Mouse (Mus musculus) hindbrain, embryonic 15.5 days (tissue): ENCODE results near the gene Hvcn1. TPM values are rescaled to one million over a fixed set of nuclear protein-coding genes. Genes with fewer than 3 reads are reported as not detected.
A peak's percentile ranks its signal among the peaks of the same experiment; 100 is the strongest.

Source experiments
- ATAC-seq: fragments of 200-750 bp; cut with Nextera tagmentation; 2 replicates; pipeline ENCODE4 v1.8.0; 2017; ENCODE audit warnings: low read depth, moderate number of reproducible peaks, moderate TSS enrichment; ENCODE audit not compliant: low FRiP score
- H3K27ac ChIP-seq: fragments of 300-500 bp; sonication (generic); replicated peaks from 2 replicates; pipeline ENCODE4 v1.5.1; 2015; ENCODE audit warnings: mild to moderate bottlenecking, inconsistent platforms
- H3K27me3 ChIP-seq: fragments of 300-500 bp; sonication (generic); 2 replicates; pipeline ENCODE4 v1.6.1; 2015; ENCODE audit warnings: control low read depth, inconsistent platforms
- H3K36me3 ChIP-seq: fragments of 300-500 bp; sonication (generic); 2 replicates; pipeline ENCODE4 v1.6.1; 2015; ENCODE audit warnings: control low read depth, inconsistent platforms
- H3K4me1 ChIP-seq: fragments of 300-500 bp; sonication (generic); replicated peaks from 2 replicates; pipeline ENCODE4 v1.6.1; 2015; ENCODE audit warnings: control low read depth, inconsistent platforms
- H3K4me2 ChIP-seq: fragments of 300-500 bp; sonication (generic); 2 replicates; pipeline ENCODE4 v1.6.1; 2015; ENCODE audit warnings: moderate library complexity, mild to moderate bottlenecking, inconsistent platforms
- H3K4me3 ChIP-seq: fragments of 300-500 bp; sonication (generic); 2 replicates; pipeline ENCODE4 v1.5.1; 2015; ENCODE audit warnings: mild to moderate bottlenecking, inconsistent platforms
- H3K9ac ChIP-seq: fragments of 300-500 bp; sonication (generic); 2 replicates; pipeline ENCODE4 v1.6.1; 2015; ENCODE audit warnings: inconsistent platforms
- H3K9me3 ChIP-seq: fragments of 300-500 bp; sonication (generic); 2 replicates; pipeline ENCODE4 v1.6.1; 2016; ENCODE audit warnings: control low read depth, inconsistent platforms
- WGBS: fragments of 180-500 bp; shearing (Covaris S2); methylation state at CpG from one replicate; pipeline ENCODE4 v1.1.7; 2015; 5-methylcytosine and 5-hydroxymethylcytosine counted together
- polyA plus RNA-seq: library from polyadenylated mRNA; unstranded; fragments of >200 nt; fragmentation: Nextera tagmentation; extraction: Ambion mirVana; gene quantifications from 2 replicates; pipeline ENCODE4 v1.2.1, GENCODE M21; 2015

The Hvcn1 gene
- 1.4 and 1.6 TPM in 2 replicates for polyA plus RNA-seq

- Histone ChIP-seq H3K27ac (no peak within 1 kb of the TSS), H3K4me1 (peaks cover 9% of the 10 kb centered on the region; the same call in 1 of the 2 replicates), H3K27me3 (no peaks in the 10 kb centered on the region), H3K4me2 (no peak within 1 kb of the TSS), H3K4me3 (no peak within 1 kb of the TSS), H3K36me3 (no peaks in the 10 kb centered on the region), H3K9ac (no peak within 1 kb of the TSS), H3K9me3 (no peaks in the 10 kb centered on the region)
- 83% methylated on average over 4 of the region's 4 CpGs for WGBS
- ATAC-seq, result no peak
Measured at GRCm38 (mm10) chr5:122206475-122206874, at the start of gene Hvcn1. Gene Hvcn1, plus strand, starts transcription at chr5:122206804.

- ATAC-seq, result peak; percentile 94
- Histone ChIP-seq H3K27ac (peak within 1 kb of the TSS; percentile 83), H3K9ac (peak within 1 kb of the TSS; percentile 75), H3K9me3 (no peaks in the 10 kb centered on the region), H3K4me1 (peaks cover 48% of the 10 kb centered on the region), H3K36me3 (no peaks in the 10 kb centered on the region), H3K27me3 (no peaks in the 10 kb centered on the region), H3K4me2 (peak within 1 kb of the TSS; percentile 71), H3K4me3 (peak within 1 kb of the TSS; percentile 77)
- WGBS, result 1% methylated on average over 52 of the region's 54 CpGs
Measured at GRCm38 (mm10) chr5:122157827-122158381, 48.7 kb upstream of the Hvcn1 start, which contains the start of gene Ppp1cc. Gene Ppp1cc, plus strand, starts transcription at chr5:122158278.

GRCm38 (mm10) chr5:122158557-122159515 is 47.8 kb upstream of the Hvcn1 start:
- peaks cover 57% of the 10 kb centered on the region for H3K4me1 ChIP-seq

GRCm38 (mm10) chr5:122163194-122163593 is 43.4 kb upstream of the Hvcn1 start:
- Histone ChIP-seq H3K4me1 (peaks cover 82% of the 10 kb centered on the region), H3K36me3 (peaks cover under 1% of the 10 kb centered on the region; the same call in 1 of the 2 replicates), H3K4me2 (peak overlapping the region; percentile 8; the same call in 1 of the 2 replicates), H3K9me3 (no peaks in the 10 kb centered on the region), H3K27ac (no peak overlapping the region), H3K27me3 (no peaks in the 10 kb centered on the region), H3K4me3 (no peak overlapping the region), H3K9ac (no peak overlapping the region)
- 52% methylated on average over 6 of the region's 6 CpGs for WGBS
- no peak for ATAC-seq

More at GRCm38 (mm10) chr5:122158557-122159515, 47.8 kb upstream of the Hvcn1 start:
- peak overlapping the region; percentile 77 for H3K4me3 ChIP-seq
- H3K27ac ChIP-seq, result peak overlapping the region; percentile 83
- H3K4me2 ChIP-seq, result peak overlapping the region; percentile 70
- peak; percentile 49 for ATAC-seq
- peak overlapping the region; percentile 75 for H3K9ac ChIP-seq
- no peaks in the 10 kb centered on the region for H3K27me3 ChIP-seq
- WGBS, result 2% methylated on average over 39 of the region's 42 CpGs
- H3K36me3 ChIP-seq, result no peaks in the 10 kb centered on the region
- H3K9me3 ChIP-seq, result no peaks in the 10 kb centered on the region

GRCm38 (mm10) chr5:122164011-122164410 is 42.6 kb upstream of the Hvcn1 start:
- no peak overlapping the region for H3K9ac ChIP-seq
- H3K27ac ChIP-seq, result no peak overlapping the region
- H3K9me3 ChIP-seq, result no peaks in the 10 kb centered on the region
- H3K4me2 ChIP-seq, result no peak overlapping the region
- 68% methylated on average over 3 of the region's 3 CpGs for WGBS
- peaks cover 82% of the 10 kb centered on the region for H3K4me1 ChIP-seq
- H3K36me3 ChIP-seq, result peaks cover 7% of the 10 kb centered on the region
- no peak for ATAC-seq
- no peaks in the 10 kb centered on the region for H3K27me3 ChIP-seq
- H3K4me3 ChIP-seq, result no peak overlapping the region

GRCm38 (mm10) chr5:122165233-122165915 is 41.2 kb upstream of the Hvcn1 start:
- Histone ChIP-seq H3K4me1 (peaks cover 69% of the 10 kb centered on the region), H3K4me2 (no peak overlapping the region), H3K27me3 (no peaks in the 10 kb centered on the region), H3K27ac (0 out of 2 replicates have a peak overlapping the region, but pooled peaks have one; percentile 1), H3K9me3 (no peaks in the 10 kb centered on the region), H3K36me3 (peaks cover 20% of the 10 kb centered on the region), H3K4me3 (no peak overlapping the region), H3K9ac (no peak overlapping the region)
- ATAC-seq, result no peak
- 51% methylated on average over 6 of the region's 6 CpGs for WGBS

GRCm38 (mm10) chr5:122166636-122167161 is 39.9 kb upstream of the Hvcn1 start:
- no peak overlapping the region; the same call in 1 of the 2 replicates for H3K9ac ChIP-seq
- no peaks in the 10 kb centered on the region for H3K27me3 ChIP-seq
- ATAC-seq, result 0 out of 2 replicates have a peak, but pooled peaks have one; percentile 11
- H3K4me2 ChIP-seq, result peak overlapping the region; percentile 18; the same call in 1 of the 2 replicates
- 32% methylated on average over 8 of the region's 8 CpGs for WGBS
- H3K36me3 ChIP-seq, result peaks cover 34% of the 10 kb centered on the region
- H3K9me3 ChIP-seq, result no peaks in the 10 kb centered on the region
- H3K27ac ChIP-seq, result peak overlapping the region; percentile 56
- no peak overlapping the region for H3K4me3 ChIP-seq
- peaks cover 56% of the 10 kb centered on the region for H3K4me1 ChIP-seq

GRCm38 (mm10) chr5:122168344-122169069 is 38.1 kb upstream of the Hvcn1 start:
- 88% methylated on average over 14 of the region's 14 CpGs for WGBS
- Histone ChIP-seq H3K4me3 (no peak overlapping the region), H3K27me3 (no peaks in the 10 kb centered on the region), H3K9ac (no peak overlapping the region), H3K9me3 (no peaks in the 10 kb centered on the region), H3K4me1 (peaks cover 37% of the 10 kb centered on the region), H3K27ac (no peak overlapping the region), H3K4me2 (no peak overlapping the region), H3K36me3 (peaks cover 48% of the 10 kb centered on the region)
- no peak for ATAC-seq

GRCm38 (mm10) chr5:122171058-122171457 is 35.5 kb upstream of the Hvcn1 start:
- Histone ChIP-seq H3K36me3 (peaks cover 60% of the 10 kb centered on the region), H3K9ac (no peak overlapping the region)
- no peak for ATAC-seq

GRCm38 (mm10) chr5:122175402-122175801 is 31.2 kb upstream of the Hvcn1 start:
- H3K36me3 ChIP-seq, result peaks cover 47% of the 10 kb centered on the region
- WGBS, result 75% methylated on average over 2 of the region's 2 CpGs
- ATAC-seq, result no peak

More at GRCm38 (mm10) chr5:122171058-122171457, 35.5 kb upstream of the Hvcn1 start:
- Histone ChIP-seq H3K4me3 (no peak overlapping the region), H3K4me2 (no peak overlapping the region), H3K27me3 (no peaks in the 10 kb centered on the region), H3K9me3 (no peaks in the 10 kb centered on the region), H3K27ac (no peak overlapping the region), H3K4me1 (peaks cover 12% of the 10 kb centered on the region)
- WGBS, result 91% methylated on average over 8 of the region's 8 CpGs

GRCm38 (mm10) chr5:122175961-122176360 is 30.6 kb upstream of the Hvcn1 start:
- H3K9ac ChIP-seq, result no peak overlapping the region
- peaks cover 41% of the 10 kb centered on the region for H3K36me3 ChIP-seq
- no peak overlapping the region for H3K27ac ChIP-seq
- H3K27me3 ChIP-seq, result no peaks in the 10 kb centered on the region
- WGBS, result 88% methylated on average over 7 of the region's 7 CpGs
- H3K9me3 ChIP-seq, result no peaks in the 10 kb centered on the region
- no peak overlapping the region for H3K4me3 ChIP-seq
- no peak overlapping the region for H3K4me2 ChIP-seq
- no peak for ATAC-seq
- no peaks in the 10 kb centered on the region for H3K4me1 ChIP-seq

More at GRCm38 (mm10) chr5:122175402-122175801, 31.2 kb upstream of the Hvcn1 start:
- no peak overlapping the region for H3K4me2 ChIP-seq
- H3K4me1 ChIP-seq, result no peaks in the 10 kb centered on the region
- no peak overlapping the region for H3K9ac ChIP-seq
- H3K27me3 ChIP-seq, result no peaks in the 10 kb centered on the region
- no peak overlapping the region for H3K27ac ChIP-seq
- no peaks in the 10 kb centered on the region for H3K9me3 ChIP-seq
- no peak overlapping the region for H3K4me3 ChIP-seq
